Mouse (Mus musculus) midbrain, postnatal 0 days (tissue): ENCODE results near the gene Sptssb. TPM values are rescaled to one million over a fixed set of nuclear protein-coding genes. Genes with fewer than 3 reads are reported as not detected.

ENCODE experiments used
- ATAC-seq: fragments of 200-750 bp; cut with Nextera tagmentation; 2 replicates; pipeline ENCODE4 v1.8.0; 2017; ENCODE audit warnings: moderate number of reproducible peaks, mild to moderate bottlenecking, moderate TSS enrichment, moderate library complexity; ENCODE audit not compliant: low FRiP score
- DNase-seq: peaks from one replicate; pipeline ENCODE4 v3.0.0-alpha.2; 2015; ENCODE audit warnings: low spot score
- H3K27ac ChIP-seq: fragments of 300-500 bp; sonication (generic); 2 replicates; pipeline ENCODE4 v1.5.1; 2014; ENCODE audit warnings: low read depth, mild to moderate bottlenecking, low read length, mixed read lengths
- H3K27me3 ChIP-seq: fragments of 300-500 bp; sonication (generic); 2 replicates; pipeline ENCODE4 v1.6.1; 2014; ENCODE audit warnings: low read length, control low read depth, mixed read lengths; ENCODE audit not compliant: insufficient read depth
- H3K36me3 ChIP-seq: fragments of 300-500 bp; sonication (generic); 2 replicates; pipeline ENCODE4 v1.6.1; 2014; ENCODE audit warnings: low read length, control low read depth, mixed read lengths; ENCODE audit not compliant: insufficient read depth
- H3K4me1 ChIP-seq: fragments of 300-500 bp; sonication (generic); 2 replicates; pipeline ENCODE4 v1.6.1; 2014; ENCODE audit warnings: mild to moderate bottlenecking, control low read depth, antibody characterized with exemption, low read length, mixed read lengths; ENCODE audit not compliant: insufficient read depth
- H3K4me2 ChIP-seq: fragments of 300-500 bp; sonication (generic); 2 replicates; pipeline ENCODE4 v1.6.1; 2014; ENCODE audit warnings: low read depth, mild to moderate bottlenecking, low read length, mixed read lengths; ENCODE audit not compliant: poor library complexity, severe bottlenecking
- H3K4me3 ChIP-seq: fragments of 300-500 bp; sonication (generic); 2 replicates; pipeline ENCODE4 v1.5.1; 2014; ENCODE audit warnings: low read depth, mild to moderate bottlenecking, low read length, moderate library complexity
- H3K9ac ChIP-seq: fragments of 300-500 bp; sonication (generic); replicated peaks from 2 replicates; pipeline ENCODE4 v1.6.1; 2014; ENCODE audit warnings: mild to moderate bottlenecking, low read length, moderate library complexity, mixed read lengths; ENCODE audit not compliant: poor library complexity, severe bottlenecking
- H3K9me3 ChIP-seq: fragments of 300-500 bp; sonication (generic); 2 replicates; pipeline ENCODE4 v1.6.1; 2016; ENCODE audit warnings: low read length, control low read depth
- CTCF ChIP-seq: IDR thresholded peaks from 2 replicates; pipeline ENCODE4 v1.5.1; 2016; ENCODE audit warnings: antibody characterized with exemption, mild to moderate bottlenecking
- WGBS: fragments of 180-500 bp; shearing (Covaris S2); extraction: QIAGEN DNeasy Blood & Tissue Kit; methylation state at CpG from one replicate; pipeline ENCODE4 v1.1.7; 2014; 5-methylcytosine and 5-hydroxymethylcytosine counted together
- polyA plus RNA-seq: library from polyadenylated mRNA; unstranded; fragments of >200 nt; fragmentation: Nextera tagmentation; extraction: Ambion mirVana; gene quantifications from 2 replicates; pipeline ENCODE4 v1.2.1, GENCODE M21; 2015
- total RNA-seq: library from RNA; depleted of rRNA; stranded (reverse); fragments of >200 nt; gene quantifications from 2 replicates; pipeline ENCODE4 v1.2.3, GENCODE M21; 2014

Sptssb gene
- total and polyA plus RNA-seq, 2 experiments from 2014 or later, result 1.3 to 3.2 TPM

GRCm38 (mm10) chr3:69877538-69877937 lies 17.8 kb upstream of the Sptssb start:
- no peak for ATAC-seq
- WGBS, result 84% methylated on average over 2 of the region's 2 CpGs
- Histone ChIP-seq H3K9me3 (no peaks in the 10 kb centered on the region), H3K4me3 (no peak overlapping the region), H3K9ac (no peak overlapping the region), H3K27me3 (no peaks in the 10 kb centered on the region), H3K27ac (no peak overlapping the region), H3K4me2 (no peak overlapping the region), H3K4me1 (no peaks in the 10 kb centered on the region), H3K36me3 (no peaks in the 10 kb centered on the region)
- TF ChIP-seq CTCF, result no peak
- DNase-seq, result no peak

GRCm38 (mm10) chr3:69874721-69875120 lies 15.0 kb upstream of the Sptssb start:
- Histone ChIP-seq H3K9ac (no peak overlapping the region), H3K4me1 (no peaks in the 10 kb centered on the region), H3K36me3 (no peaks in the 10 kb centered on the region), H3K4me2 (no peak overlapping the region), H3K4me3 (no peak overlapping the region), H3K27me3 (no peaks in the 10 kb centered on the region), H3K27ac (no peak overlapping the region), H3K9me3 (no peaks in the 10 kb centered on the region)
- DNase-seq (no peak), ATAC-seq (no peak)
- TF ChIP-seq CTCF, result no peak
- 84% methylated on average over 3 of the region's 3 CpGs for WGBS

GRCm38 (mm10) chr3:69872661-69873327 lies 13.1 kb upstream of the Sptssb start:
- no peak overlapping the region for H3K9ac ChIP-seq
- no peak for ATAC-seq
- no peak overlapping the region for H3K4me2 ChIP-seq
- no peak overlapping the region for H3K4me3 ChIP-seq
- no peak overlapping the region for H3K27ac ChIP-seq
- WGBS, result 86% methylated on average over 6 of the region's 6 CpGs
- no peaks in the 10 kb centered on the region for H3K36me3 ChIP-seq
- H3K27me3 ChIP-seq, result no peaks in the 10 kb centered on the region
- no peak for TF ChIP-seq CTCF
- no peaks in the 10 kb centered on the region for H3K4me1 ChIP-seq
- no peak for DNase-seq
- no peaks in the 10 kb centered on the region for H3K9me3 ChIP-seq

GRCm38 (mm10) chr3:69871174-69871573 lies 11.4 kb upstream of the Sptssb start:
- ATAC-seq, result no peak
- no peak overlapping the region for H3K4me3 ChIP-seq

DNA sequence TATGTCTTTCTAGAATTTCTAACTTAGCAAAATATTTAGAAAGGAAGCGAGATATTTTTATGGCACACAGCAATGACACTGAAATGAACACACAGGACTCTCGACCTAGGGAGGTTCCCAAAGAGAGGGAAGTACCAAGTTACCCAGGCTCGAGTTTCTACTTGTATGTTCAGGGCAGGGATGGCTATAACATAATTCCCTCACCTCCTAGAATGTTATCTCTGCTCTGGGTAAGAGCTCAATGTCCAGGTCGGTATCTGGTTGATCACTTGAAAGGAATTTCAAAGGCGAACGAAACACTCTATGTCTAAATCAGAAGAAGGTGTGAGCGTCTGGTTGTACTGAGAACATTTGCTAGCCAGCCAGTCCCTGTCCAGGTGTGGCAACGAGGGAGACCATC lies 10.0 kb upstream of the Sptssb start:
- Histone ChIP-seq H3K4me2 (no peak overlapping the region), H3K27me3 (no peaks in the 10 kb centered on the region), H3K9me3 (no peaks in the 10 kb centered on the region), H3K4me3 (no peak overlapping the region), H3K27ac (no peak overlapping the region), H3K36me3 (no peaks in the 10 kb centered on the region), H3K9ac (no peak overlapping the region), H3K4me1 (no peaks in the 10 kb centered on the region)
- DNase-seq (no peak), ATAC-seq (no peak)
- 85% methylated on average over 8 of the region's 8 CpGs for WGBS
- no peak for TF ChIP-seq CTCF

More at GRCm38 (mm10) chr3:69871174-69871573, 11.4 kb upstream of the Sptssb start:
- WGBS, result 81% methylated on average over 14 of the region's 14 CpGs
- TF ChIP-seq CTCF, result no peak
- Histone ChIP-seq H3K27me3 (no peaks in the 10 kb centered on the region), H3K9me3 (no peaks in the 10 kb centered on the region), H3K9ac (no peak overlapping the region), H3K27ac (no peak overlapping the region), H3K4me1 (no peaks in the 10 kb centered on the region), H3K4me2 (no peak overlapping the region), H3K36me3 (no peaks in the 10 kb centered on the region)
- DNase-seq, result no peak

DNA sequence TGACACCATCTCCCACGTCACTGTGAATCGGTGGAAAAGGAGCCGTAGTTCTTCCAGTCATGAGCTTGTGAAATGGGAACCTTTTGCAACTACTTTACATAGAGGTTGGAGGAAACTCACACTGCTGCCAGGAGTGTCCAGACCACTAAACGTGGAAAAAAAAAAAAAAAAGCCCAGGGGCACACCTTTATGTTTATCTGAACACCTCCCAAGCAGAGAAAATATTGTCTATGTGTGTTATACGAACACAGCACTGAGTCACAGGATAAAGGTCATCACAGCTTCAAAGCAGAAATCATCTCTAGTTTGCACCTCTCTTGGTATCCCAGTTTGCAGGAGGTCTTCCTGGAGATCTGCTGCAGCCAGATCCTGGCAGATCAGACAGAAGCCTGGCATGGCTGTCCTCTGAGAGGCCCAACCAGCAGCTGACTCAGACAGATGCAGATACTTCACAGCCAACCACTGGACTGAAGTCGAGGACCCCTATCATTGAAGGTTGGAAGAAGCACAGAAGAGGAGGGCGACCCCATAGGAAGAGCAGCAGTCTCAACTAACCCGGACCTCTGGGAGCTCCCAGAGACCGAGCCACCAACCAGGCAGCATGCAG lies 2.2 kb upstream of the Sptssb start:
- Histone ChIP-seq H3K36me3 (no peaks in the 10 kb centered on the region), H3K9me3 (no peaks in the 10 kb centered on the region), H3K4me1 (no peaks in the 10 kb centered on the region), H3K4me2 (peak overlapping the region; percentile 93), H3K27me3 (no peaks in the 10 kb centered on the region), H3K9ac (peak overlapping the region; percentile 48; the same call in 1 of the 2 replicates), H3K4me3 (peak overlapping the region; percentile 57), H3K27ac (peak overlapping the region; percentile 62; the same call in 1 of the 2 replicates)
- 53% methylated on average over 9 of the region's 9 CpGs for WGBS
- ATAC-seq, result no peak
- TF ChIP-seq CTCF, result no peak
- DNase-seq, result no peak
